Mouse (Mus musculus) forebrain, embryonic 14.5 days (tissue): Measurements from ENCODE around the gene Cadps. TPM values are rescaled to one million over a fixed set of nuclear protein-coding genes. Genes with fewer than 3 reads are reported as not detected.

Experiments
- ATAC-seq: fragments of 200-750 bp; cut with Nextera tagmentation; 2 replicates; pipeline ENCODE4 v1.8.0; 2017; ENCODE audit warnings: mild to moderate bottlenecking, moderate library complexity
- DNase-seq: peaks from one replicate; pipeline ENCODE4 v3.0.0-alpha.2; 2015; ENCODE audit warnings: low spot score
- H3K27ac ChIP-seq: fragments of 300-500 bp; sonication (generic); 2 replicates; pipeline ENCODE4 v1.5.1; 2014; ENCODE audit warnings: low read depth, mild to moderate bottlenecking, control low read depth, low read length, moderate library complexity
- H3K27me3 ChIP-seq: fragments of 300-500 bp; sonication (generic); replicated peaks from 2 replicates; pipeline ENCODE4 v1.6.1; 2014; ENCODE audit warnings: low read length, control low read depth, mixed read lengths; ENCODE audit not compliant: control insufficient read depth, insufficient read depth
- H3K36me3 ChIP-seq: fragments of 300-500 bp; sonication (generic); 2 replicates; pipeline ENCODE4 v1.6.1; 2014; ENCODE audit warnings: low read length, control low read depth; ENCODE audit not compliant: control insufficient read depth, insufficient read depth
- H3K4me1 ChIP-seq: fragments of 300-500 bp; sonication (generic); 2 replicates; pipeline ENCODE4 v1.6.1; 2014; ENCODE audit warnings: antibody characterized with exemption, low read length, control low read depth; ENCODE audit not compliant: control insufficient read depth, insufficient read depth
- H3K4me2 ChIP-seq: fragments of 300-500 bp; sonication (generic); 2 replicates; pipeline ENCODE4 v1.6.1; 2014; ENCODE audit warnings: mild to moderate bottlenecking, control low read depth, low read length
- H3K4me3 ChIP-seq: fragments of 300-500 bp; sonication (generic); 2 replicates; pipeline ENCODE4 v1.5.1; 2014; ENCODE audit warnings: low read depth, low read length, control low read depth
- H3K9ac ChIP-seq: fragments of 300-500 bp; sonication (generic); 2 replicates; pipeline ENCODE4 v1.6.1; 2014; ENCODE audit warnings: mild to moderate bottlenecking, low read length, control low read depth, moderate library complexity
- H3K9me3 ChIP-seq: fragments of 300-500 bp; sonication (generic); replicated peaks from 2 replicates; pipeline ENCODE4 v1.6.1; 2016; ENCODE audit warnings: low read length, control low read depth, mixed read lengths; ENCODE audit not compliant: control insufficient read depth
- WGBS: fragments of 180-500 bp; shearing (Covaris S2); extraction: QIAGEN DNeasy Blood & Tissue Kit; methylation state at CpG from one replicate; pipeline ENCODE4 v1.1.7; 2014; 5-methylcytosine and 5-hydroxymethylcytosine counted together
- polyA plus RNA-seq: library from polyadenylated mRNA; unstranded; fragments of >200 nt; fragmentation: Nextera tagmentation; extraction: Ambion mirVana; gene quantifications from 2 replicates; pipeline ENCODE4 v1.2.1, GENCODE M21; 2014

Cadps gene
- polyA plus RNA-seq, 1 experiment from 2014 or later, result 36.0 TPM

DNA sequence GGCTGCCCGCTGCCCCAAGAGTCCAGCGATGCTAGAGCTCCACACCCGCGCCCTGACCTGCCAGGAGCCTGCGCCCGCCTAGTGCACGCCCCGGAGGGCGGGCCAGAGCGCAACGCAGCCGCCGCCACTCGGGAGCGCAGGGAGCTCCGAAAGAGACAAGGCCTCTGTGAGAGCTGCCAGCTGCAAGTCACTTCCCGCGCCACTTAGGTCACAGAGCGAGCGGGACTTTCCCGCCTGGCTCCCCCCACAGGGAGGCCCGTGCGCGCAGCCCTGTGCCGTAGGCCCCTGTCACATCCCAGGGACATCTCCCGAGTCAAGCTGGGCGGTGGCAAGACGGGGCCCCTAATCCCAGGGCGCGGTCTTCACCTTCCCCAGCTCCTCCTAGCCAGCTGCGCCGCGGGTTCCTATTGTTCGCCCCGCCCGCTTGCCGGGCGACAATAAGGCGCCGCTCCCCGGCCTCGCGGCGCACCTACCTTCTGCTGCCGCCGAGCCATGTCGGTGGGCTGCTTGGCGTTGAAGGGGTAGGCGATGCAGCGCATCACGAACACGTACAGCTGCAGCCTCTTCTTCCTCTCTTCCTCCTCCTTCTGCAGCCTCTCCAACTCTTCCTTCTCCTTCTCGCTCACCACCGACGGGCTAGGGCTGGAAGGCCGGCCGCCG is 918 bp downstream of the Cadps start:
- DNase-seq, result peak; percentile 84
- Histone ChIP-seq H3K27ac (peak overlapping the region; percentile 98), H3K9ac (peak overlapping the region; percentile 98), H3K4me3 (peak overlapping the region; percentile 83), H3K27me3 (no peaks in the 10 kb centered on the region), H3K9me3 (no peaks in the 10 kb centered on the region), H3K4me2 (peak overlapping the region; percentile 72), H3K36me3 (no peaks in the 10 kb centered on the region), H3K4me1 (peaks cover 9% of the 10 kb centered on the region; the same call in 1 of the 2 replicates)
- under 1% methylated on average over 49 of the region's 58 CpGs for whole genome bisulfite sequencing
- ATAC-seq, result peak; percentile 80

DNA sequence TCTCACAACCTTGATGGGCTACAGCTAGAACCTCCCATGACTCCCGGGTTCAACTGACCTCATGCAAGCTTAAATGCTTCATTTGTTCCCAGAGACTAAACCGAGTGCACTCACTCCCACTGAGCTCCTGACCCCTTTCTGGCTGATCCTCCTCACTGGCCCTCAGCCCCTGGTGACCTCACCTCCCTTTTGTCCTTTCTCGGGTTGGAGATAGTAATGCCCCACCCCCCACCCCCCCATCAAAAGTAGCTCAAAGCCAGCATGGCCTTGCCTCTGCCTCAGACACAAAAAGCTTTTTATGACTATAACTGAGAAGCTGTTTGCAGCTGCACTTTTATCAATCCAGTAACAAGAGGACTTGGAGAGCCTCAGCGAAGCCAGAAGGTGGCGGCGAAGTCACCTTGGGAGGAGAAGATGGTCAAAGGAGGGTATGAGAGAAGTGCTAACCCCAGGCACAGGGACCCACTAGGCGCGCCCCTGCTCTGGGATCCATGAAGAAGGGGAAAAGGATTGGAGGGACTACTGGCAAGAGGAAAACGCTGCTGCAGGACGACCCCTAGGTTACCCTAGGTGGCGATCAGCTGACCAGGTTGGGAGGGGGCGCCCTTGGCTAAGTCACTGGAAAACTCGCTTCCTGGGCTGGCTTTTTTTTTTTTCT is 1.6 kb downstream of the Cadps start:
- H3K4me1 ChIP-seq, result peaks cover 9% of the 10 kb centered on the region; the same call in 1 of the 2 replicates
- ATAC-seq (peak; percentile 9; the same call in 1 of the 2 replicates), DNase-seq (peak; percentile 46)
- H3K4me3 ChIP-seq, result peak overlapping the region; percentile 83
- no peaks in the 10 kb centered on the region for H3K9me3 ChIP-seq
- peak overlapping the region; percentile 72 for H3K4me2 ChIP-seq
- H3K27ac ChIP-seq, result peak overlapping the region; percentile 98
- no peaks in the 10 kb centered on the region for H3K36me3 ChIP-seq
- WGBS, result under 1% methylated on average over 13 of the region's 13 CpGs
- H3K9ac ChIP-seq, result peak overlapping the region; percentile 98
- H3K27me3 ChIP-seq, result no peaks in the 10 kb centered on the region

DNA sequence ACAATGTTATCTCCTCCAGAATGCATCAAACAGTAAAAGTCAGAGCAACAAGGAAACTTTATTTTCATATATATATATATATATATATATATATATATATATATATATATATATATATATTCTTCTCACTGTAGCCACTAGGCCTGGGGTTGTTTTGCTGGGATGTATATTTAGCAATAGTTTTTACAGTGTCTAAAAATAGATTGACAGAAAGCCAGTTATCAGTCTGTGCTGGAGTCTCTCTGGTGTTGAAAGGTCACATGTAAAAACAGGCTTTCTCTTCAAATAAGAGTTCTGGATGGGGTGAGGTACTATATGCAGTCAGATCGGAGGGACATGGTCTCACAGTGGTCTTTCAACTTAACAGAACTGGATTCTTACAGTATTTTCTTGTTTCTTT is 2.7 kb downstream of the Cadps start:
- Histone ChIP-seq H3K9me3 (no peaks in the 10 kb centered on the region), H3K9ac (no peak overlapping the region), H3K36me3 (no peaks in the 10 kb centered on the region), H3K27me3 (no peaks in the 10 kb centered on the region), H3K27ac (no peak overlapping the region), H3K4me2 (peak overlapping the region; percentile 72), H3K4me1 (peaks cover 9% of the 10 kb centered on the region; the same call in 1 of the 2 replicates), H3K4me3 (no peak overlapping the region)
- whole genome bisulfite sequencing, result 74% methylated on average over 1 of the region's 1 CpGs
- ATAC-seq (no peak), DNase-seq (no peak)

DNA sequence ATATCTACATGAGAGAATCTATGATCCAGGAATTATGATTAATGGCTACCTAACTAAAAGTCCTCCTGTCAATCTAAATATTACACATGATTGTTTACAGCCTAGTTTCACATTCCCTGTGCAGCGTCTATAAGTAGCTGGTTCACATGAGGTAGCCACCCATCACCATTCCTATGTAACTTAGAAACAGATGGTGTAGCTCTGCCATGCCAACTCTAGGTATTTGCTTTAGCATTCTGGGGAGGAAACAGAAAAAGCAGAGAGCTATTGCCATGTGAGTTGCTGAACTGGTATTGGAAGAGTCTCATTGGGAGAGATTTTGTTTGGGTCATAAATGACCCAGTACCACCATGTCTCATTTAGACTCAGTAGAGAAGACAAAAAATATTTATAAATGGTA is 4.4 kb downstream of the Cadps start:
- peak; percentile 56 for DNase-seq

DNA sequence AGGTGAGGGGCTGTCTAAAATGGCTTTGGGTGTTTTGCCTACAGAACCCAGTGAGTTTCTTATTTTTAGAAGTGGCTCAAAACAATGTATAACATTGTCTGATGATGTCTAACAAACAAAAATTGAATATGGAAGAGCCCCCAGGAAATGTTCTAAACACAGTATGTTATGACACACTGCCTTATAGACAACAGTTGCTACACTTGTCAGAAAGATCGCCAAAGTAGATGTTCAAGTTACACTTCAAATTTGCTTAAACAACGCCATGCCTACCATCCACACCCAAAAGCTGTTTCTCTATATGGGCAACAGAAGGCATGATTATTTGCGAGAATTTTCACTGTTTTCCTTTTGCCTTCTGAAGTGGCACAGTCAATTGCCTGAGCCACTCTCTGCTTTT is 10.8 kb downstream of the Cadps start:
- H3K9ac ChIP-seq, result no peak overlapping the region
- no peak overlapping the region for H3K4me2 ChIP-seq
- DNase-seq (no peak), ATAC-seq (no peak)
- WGBS, result 80% methylated on average over 3 of the region's 3 CpGs
- H3K4me1 ChIP-seq, result no peaks in the 10 kb centered on the region
- no peaks in the 10 kb centered on the region for H3K9me3 ChIP-seq
- H3K27ac ChIP-seq, result no peak overlapping the region
- H3K36me3 ChIP-seq, result no peaks in the 10 kb centered on the region
- no peaks in the 10 kb centered on the region for H3K27me3 ChIP-seq
- H3K4me3 ChIP-seq, result no peak overlapping the region

More for the DNA sequence above, 4.4 kb downstream of the Cadps start:
- H3K4me3 ChIP-seq, result no peak overlapping the region
- 77% methylated on average over 1 of the region's 1 CpGs for WGBS
- ATAC-seq, result no peak
- no peaks in the 10 kb centered on the region for H3K27me3 ChIP-seq
- H3K9ac ChIP-seq, result no peak overlapping the region
- H3K4me1 ChIP-seq, result peaks cover 9% of the 10 kb centered on the region; the same call in 1 of the 2 replicates
- no peak overlapping the region for H3K4me2 ChIP-seq
- no peaks in the 10 kb centered on the region for H3K36me3 ChIP-seq
- H3K27ac ChIP-seq, result no peak overlapping the region
- H3K9me3 ChIP-seq, result no peaks in the 10 kb centered on the region

DNA sequence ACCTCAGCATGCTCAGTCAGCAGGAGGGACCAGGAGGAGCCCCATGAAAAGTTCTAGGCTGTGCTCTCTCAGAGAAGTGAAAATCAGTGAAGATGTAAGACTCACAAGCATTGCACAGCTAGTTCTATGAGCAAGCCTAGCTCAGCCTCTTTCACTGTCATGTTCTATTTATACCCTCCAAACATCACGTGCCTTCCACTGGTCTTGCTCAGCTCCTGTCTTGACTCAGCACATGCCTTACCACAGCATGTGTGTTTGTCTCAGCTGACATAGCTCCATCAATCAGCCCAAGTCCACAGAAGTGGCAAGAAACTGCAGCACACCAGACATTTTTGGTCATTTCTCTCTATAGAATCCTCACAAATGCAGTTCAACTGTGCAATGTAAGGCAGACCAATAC is 19.9 kb downstream of the Cadps start:
- WGBS, result 80% methylated on average over 1 of the region's 1 CpGs
- no peaks in the 10 kb centered on the region for H3K4me1 ChIP-seq
- H3K4me3 ChIP-seq, result no peak overlapping the region
- H3K36me3 ChIP-seq, result no peaks in the 10 kb centered on the region
- no peaks in the 10 kb centered on the region for H3K9me3 ChIP-seq
- H3K27me3 ChIP-seq, result no peaks in the 10 kb centered on the region
- DNase-seq, result no peak
- no peak overlapping the region for H3K9ac ChIP-seq
- H3K4me2 ChIP-seq, result no peak overlapping the region
- ATAC-seq, result no peak
- no peak overlapping the region for H3K27ac ChIP-seq

DNA sequence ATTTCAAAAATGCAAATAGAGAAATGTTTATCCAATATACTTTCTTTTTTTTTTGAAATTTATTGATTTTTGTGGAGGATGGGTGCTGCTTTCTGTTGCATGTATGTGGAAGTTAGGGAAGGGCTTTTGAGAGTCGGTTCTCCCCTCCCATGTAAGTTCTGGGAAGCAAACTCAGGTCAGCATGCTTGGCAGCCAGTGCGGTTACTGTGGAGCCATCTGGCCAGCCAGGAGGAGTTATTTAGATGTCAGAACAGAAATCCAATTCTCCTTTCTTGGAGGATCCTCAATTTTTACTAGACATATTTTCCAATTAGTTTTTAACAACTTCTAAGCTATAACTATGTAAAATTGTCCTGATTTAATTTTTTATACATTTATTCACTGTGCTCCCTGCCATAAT is 21.8 kb downstream of the Cadps start:
- ATAC-seq (peak; percentile 48; the same call in 1 of the 2 replicates), DNase-seq (peak; percentile 67)
- H3K9me3 ChIP-seq, result no peaks in the 10 kb centered on the region

DNA sequence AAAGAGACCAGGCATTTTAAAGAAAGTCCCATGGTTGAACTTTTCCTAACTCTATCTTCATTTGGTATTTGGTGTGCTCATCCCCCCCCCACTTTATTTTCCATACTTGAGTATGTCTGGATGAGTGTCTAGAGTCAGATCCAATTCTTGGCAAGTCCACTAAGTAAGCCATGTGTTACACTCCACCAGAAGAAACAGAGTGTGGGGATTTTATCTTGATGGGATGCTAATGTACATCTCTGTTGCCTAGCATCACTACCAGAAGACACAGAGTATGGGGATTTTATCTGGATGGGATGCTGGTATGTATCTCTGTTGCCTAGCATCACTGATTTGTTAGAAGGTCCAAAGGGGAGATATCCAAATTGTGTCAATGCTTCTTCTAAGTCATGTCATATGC is 24.0 kb downstream of the Cadps start:
- Histone ChIP-seq H3K9me3 (no peaks in the 10 kb centered on the region), H3K27ac (no peak overlapping the region), H3K4me1 (no peaks in the 10 kb centered on the region), H3K9ac (no peak overlapping the region), H3K4me3 (no peak overlapping the region), H3K36me3 (no peaks in the 10 kb centered on the region), H3K4me2 (no peak overlapping the region), H3K27me3 (no peaks in the 10 kb centered on the region)
- ATAC-seq, result peak; percentile 37; the same call in 1 of the 2 replicates
- DNase-seq, result peak; percentile 19

More for the DNA sequence above, 21.8 kb downstream of the Cadps start:
- Histone ChIP-seq H3K27ac (no peak overlapping the region), H3K9ac (no peak overlapping the region), H3K27me3 (no peaks in the 10 kb centered on the region), H3K36me3 (no peaks in the 10 kb centered on the region), H3K4me1 (no peaks in the 10 kb centered on the region), H3K4me2 (no peak overlapping the region), H3K4me3 (no peak overlapping the region)
- WGBS, result 76% methylated on average over 2 of the region's 2 CpGs

DNA sequence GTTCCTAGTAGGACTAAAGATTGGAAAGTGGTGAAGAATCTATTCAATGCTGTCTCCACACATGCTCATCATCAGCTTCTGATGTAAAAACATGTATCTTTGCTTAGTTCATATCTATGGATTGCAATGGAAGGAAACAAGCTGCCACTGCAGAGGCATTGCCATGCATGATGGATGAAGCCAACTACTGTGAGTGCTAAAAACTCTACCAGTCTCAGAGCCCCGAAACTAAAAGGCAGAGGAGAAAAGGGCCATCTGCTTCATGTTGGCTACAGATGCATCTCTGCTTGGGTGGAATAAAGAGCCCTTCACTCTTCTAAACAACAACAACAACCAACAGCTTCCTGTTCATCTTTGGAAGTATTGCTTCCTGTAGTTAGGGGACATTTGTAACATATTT is 38.6 kb downstream of the Cadps start:
- no peak overlapping the region for H3K4me2 ChIP-seq
- ATAC-seq (no peak), DNase-seq (peak; percentile 49)
- no peaks in the 10 kb centered on the region for H3K9me3 ChIP-seq
- H3K27me3 ChIP-seq, result no peaks in the 10 kb centered on the region
- 58% methylated on average over 1 of the region's 1 CpGs for WGBS
- H3K36me3 ChIP-seq, result no peaks in the 10 kb centered on the region
- H3K4me1 ChIP-seq, result no peaks in the 10 kb centered on the region
- no peak overlapping the region for H3K27ac ChIP-seq
- H3K9ac ChIP-seq, result no peak overlapping the region
- no peak overlapping the region for H3K4me3 ChIP-seq
